In the genomic region with DNA sequence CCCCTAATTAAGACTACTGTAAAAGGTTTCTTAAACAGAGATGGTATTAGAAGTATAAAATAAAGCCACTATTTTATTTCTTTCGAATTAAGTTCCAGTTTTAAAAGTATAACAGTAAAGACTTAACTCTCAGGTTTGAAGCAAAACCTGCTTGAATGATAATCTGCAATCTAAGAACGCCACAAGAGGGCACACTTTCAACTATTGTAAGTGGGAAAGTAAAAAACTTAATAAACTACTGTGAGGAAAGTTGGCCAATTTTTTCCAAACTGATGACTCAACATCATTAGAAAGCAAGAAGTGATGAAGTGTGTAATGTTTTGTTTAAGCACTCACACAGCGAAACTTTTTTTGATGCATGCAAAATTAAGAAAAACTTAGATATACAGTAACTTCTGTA, we compare ENCODE assay signal across 9 mouse cellular contexts.
A peak's percentile ranks its signal among the peaks of the same experiment; 100 is the strongest.
DNase-seq lines count a peak whose midpoint lies in the region; ATAC-seq and TF ChIP-seq lines count a peak whose summit lies in the region.
"Had no signal": no experiment of that assay in that cellular context is flagged by ENCODE, and none has a peak within 500 bp of the region (broad histone marks: within the 10 kb centered on the region; RNA-seq: fewer than 3 reads in every experiment).

No protein-coding gene starts in this region.

- H3K4me2 ChIP-seq in forebrain, embryonic 13.5 days, result no peak overlapping the region
- H3K4me2 ChIP-seq: heart, embryonic 13.5 days had no signal

- TF ChIP-seq EP300 in MEL (IDR thresholded peaks at IDR 0.05; ENCODE audit: low read depth in 1 of 2, low read length in 2 of 2), result no peak

- TF ChIP-seq RAD21 in MEL (IDR thresholded peaks at IDR 0.05; ENCODE audit: low read depth, low read length), result peak; percentile 78

- H3K9me3 ChIP-seq in MEL (replicated peaks; ENCODE audit: insufficient read depth, low read length), result no peaks in the 10 kb centered on the region
- no peaks in the 10 kb centered on the region for H3K9me3 ChIP-seq in forebrain, embryonic 13.5 days (replicated peaks)
- H3K9me3 ChIP-seq: heart, embryonic 13.5 days had no signal

- no peak overlapping the region for H3K9ac ChIP-seq in MEL (ENCODE audit: control insufficient read depth, low read depth, low read length, poor library complexity, severe bottlenecking)
- H3K9ac ChIP-seq in forebrain, embryonic 13.5 days, result no peak overlapping the region
- H3K9ac ChIP-seq: heart, embryonic 13.5 days had no signal

- 64% methylated on average over 3 of the region's 3 CpGs for WGBS in forebrain, embryonic 13.5 days

- H3K36me3 ChIP-seq in MEL (ENCODE audit: control insufficient read depth in 1 of 2, insufficient read depth in 2 of 2, low read length in 2 of 2), result peaks cover 0 to 2% of the 10 kb centered on the region in 2 experiments; a peak in 2 of 4 replicates
- no peaks in the 10 kb centered on the region for H3K36me3 ChIP-seq in forebrain, embryonic 13.5 days (ENCODE audit: poor library complexity, severe bottlenecking)
- H3K36me3 ChIP-seq: heart, embryonic 13.5 days had no signal

- no peak for TF ChIP-seq POLR2A in MEL (IDR thresholded peaks at IDR 0.05; ENCODE audit: control insufficient read depth in 1 of 2, insufficient read depth in 1 of 2, low read depth in 1 of 2, low read length in 2 of 2, poor library complexity in 1 of 2)

- H3K27ac ChIP-seq in MEL (ENCODE audit: control insufficient read depth, low read depth, low read length), result no peak overlapping the region
- no peak overlapping the region for H3K27ac ChIP-seq in forebrain, embryonic 13.5 days
- H3K27ac ChIP-seq: heart, embryonic 13.5 days had no signal

- no peak overlapping the region for H3K4me3 ChIP-seq in MEL (ENCODE audit: control insufficient read depth in 1 of 2, insufficient read depth in 1 of 2, low read depth in 2 of 2, low read length in 2 of 2)
- no peak overlapping the region for H3K4me3 ChIP-seq in forebrain, embryonic 13.5 days
- H3K4me3 ChIP-seq: heart, embryonic 13.5 days had no signal

- H3K4me1 ChIP-seq in MEL (ENCODE audit: control insufficient read depth in 1 of 2, insufficient read depth in 2 of 2, low read length in 2 of 2), result no peaks in the 10 kb centered on the region; a peak in 1 of 4 replicates
- H3K4me1 ChIP-seq in forebrain, embryonic 13.5 days, result no peaks in the 10 kb centered on the region
- H3K4me1 ChIP-seq: heart, embryonic 13.5 days had no signal

- DNase-seq in cerebellum, postnatal 10 days, result peak; percentile 57 to 68
- peak; percentile 35 to 46 for DNase-seq in left cerebral cortex, postnatal 14 days (ENCODE audit: low spot score in 2 of 2)
- no peak for DNase-seq in left cerebral cortex, adult 11 months (ENCODE audit: low spot score)
- DNase-seq in MEL (ENCODE audit: low read depth, low spot score), result peak; percentile 87
- DNase-seq in gastrocnemius, postnatal 14 days, result peak; percentile 5
- DNase-seq in retina, embryonic 14.5 days (ENCODE audit: low spot score), result peak; percentile 64

- intact Hi-C loops in left cerebral cortex, postnatal 14 days (cut with DNase I), result loop anchor here (5.0 kb wide), 2 partner anchors 60 to 205 kb away; partner anchors contain the start of gene Nipbl
- intact Hi-C loops in gastrocnemius, postnatal 14 days (cut with DNase I; ENCODE audit: low total_unique reads), result loop anchor here (5.0 to 10.0 kb wide), 2 partner anchors 60 to 203 kb away; partner anchors contain the start of gene Nipbl

- H3K79me2 ChIP-seq in MEL (ENCODE audit: control insufficient read depth, insufficient read depth, low read length, poor library complexity), result peaks cover 21% of the 10 kb centered on the region

- H3K27me3 ChIP-seq in MEL (ENCODE audit: control insufficient read depth in 1 of 2, insufficient read depth in 2 of 2, low read length in 2 of 2), result no peaks in the 10 kb centered on the region
- no peaks in the 10 kb centered on the region for H3K27me3 ChIP-seq in forebrain, embryonic 13.5 days
- H3K27me3 ChIP-seq: heart, embryonic 13.5 days had no signal

- no peak for ATAC-seq in cerebellum, adult (ENCODE audit: insufficient number of reproducible peaks, low FRiP score, low TSS enrichment)
- no peak for ATAC-seq in forebrain, embryonic 13.5 days

- TF ChIP-seq CTCF in MEL (IDR thresholded peaks at IDR 0.05 in 2 of 3, conservative IDR thresholded peaks at IDR 0.05 in 1 of 3; ENCODE audit: control insufficient read depth in 1 of 3, insufficient read depth in 1 of 3, low read depth in 2 of 3, low read length in 3 of 3, poor library complexity in 1 of 3, severe bottlenecking in 1 of 3), result peak in 2 of 3 experiments; percentile 41 to 90; a peak in 4 of 6 replicates

TF ChIP-seq in MEL, 35 proteins besides CTCF, POLR2A, EP300 and RAD21:
- peak; percentile 83 for TF ChIP-seq ZC3H11A (IDR thresholded peaks at IDR 0.05; ENCODE audit: low read depth, low read length)
- no peak for TF ChIP-seq RCOR1 (IDR thresholded peaks at IDR 0.05; ENCODE audit: low read depth, low read length)
- TF ChIP-seq MAX (IDR thresholded peaks at IDR 0.05; ENCODE audit: low read length), result no peak
- TF ChIP-seq SIN3A (IDR thresholded peaks at IDR 0.05; ENCODE audit: low read length), result peak; percentile 46
- TF ChIP-seq UBTF (IDR thresholded peaks at IDR 0.05; ENCODE audit: borderline replicate concordance, insufficient read depth, low read depth, low read length), result no peak
- TF ChIP-seq ZNF384 (IDR thresholded peaks at IDR 0.05; ENCODE audit: low read depth, low read length), result peak; percentile 79
- TF ChIP-seq SMC3 (IDR thresholded peaks at IDR 0.05; ENCODE audit: low read depth, low read length), result peak; percentile 96
- no peak for TF ChIP-seq MYC (IDR thresholded peaks at IDR 0.05; ENCODE audit: low read depth, low read length)
